Mouse (Mus musculus): ENCODE results near the gene Dgat2l6. TPM values are rescaled to one million over a fixed set of nuclear protein-coding genes. Genes with fewer than 3 reads are reported as not detected.

Gene Dgat2l6
- polyA plus RNA-seq, 1 experiment, result not detected

DNA sequence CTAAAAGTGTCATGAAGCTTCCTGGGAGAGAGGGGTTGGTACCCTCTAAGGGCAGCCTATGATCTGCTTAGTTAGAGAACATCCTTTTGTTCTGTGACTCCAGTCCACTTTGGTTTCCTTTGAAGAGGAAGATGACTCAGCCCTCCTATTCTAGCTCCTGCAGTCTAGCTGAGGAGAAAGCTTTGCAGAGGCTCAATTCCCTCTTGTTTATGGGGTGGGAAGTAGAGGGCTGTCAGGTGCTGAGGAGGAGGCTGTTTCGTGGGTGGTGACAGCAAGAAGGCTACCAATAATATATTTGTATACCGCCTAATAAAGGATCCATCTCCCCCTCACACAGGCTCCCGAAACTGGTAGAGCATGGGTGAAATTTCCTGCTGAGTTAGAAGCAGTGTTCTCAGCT is 8.0 kb upstream of the Dgat2l6 start:
- H3K4me3 ChIP-seq (replicated peaks; ENCODE audit: extremely low read depth, low read depth, low read length), result no peak overlapping the region
- 77% methylated on average over 3 of the region's 3 CpGs for WGBS
- TF ChIP-seq POLR2A (IDR thresholded peaks at IDR 0.05; ENCODE audit: borderline replicate concordance, extremely low read depth, low read depth, low read length) (no peak), CTCF (IDR thresholded peaks at IDR 0.05; ENCODE audit: insufficient read depth, low read length) (no peak)
- H3K4me1 ChIP-seq (ENCODE audit: control insufficient read depth, insufficient read depth, low read length), result no peaks in the 10 kb centered on the region; the same call in 1 of the 2 replicates
- DNase-seq, result no peak

GRCm38 (mm10) chrX:100517626-100518025 is 7.0 kb upstream of the Dgat2l6 start:
- DNase-seq, result no peak
- 82% methylated on average over 6 of the region's 6 CpGs for WGBS
- Histone ChIP-seq H3K4me1 (ENCODE audit: control insufficient read depth, insufficient read depth, low read length) (no peaks in the 10 kb centered on the region; the same call in 1 of the 2 replicates), H3K4me3 (replicated peaks; ENCODE audit: extremely low read depth, low read depth, low read length) (no peak overlapping the region)
- TF ChIP-seq POLR2A (IDR thresholded peaks at IDR 0.05; ENCODE audit: borderline replicate concordance, extremely low read depth, low read depth, low read length), result no peak
- no peak for TF ChIP-seq CTCF (IDR thresholded peaks at IDR 0.05; ENCODE audit: insufficient read depth, low read length)

- H3K4me1 ChIP-seq (ENCODE audit: control insufficient read depth, insufficient read depth, low read length), result no peaks in the 10 kb centered on the region; the same call in 1 of the 2 replicates
- TF ChIP-seq CTCF (IDR thresholded peaks at IDR 0.05; ENCODE audit: insufficient read depth, low read length) (no peak), POLR2A (IDR thresholded peaks at IDR 0.05; ENCODE audit: borderline replicate concordance, extremely low read depth, low read depth, low read length) (no peak)
- no peak overlapping the region for H3K4me3 ChIP-seq (replicated peaks; ENCODE audit: extremely low read depth, low read depth, low read length)
- WGBS, result 78% methylated on average over 2 of the region's 2 CpGs
- DNase-seq, result no peak
Measured at GRCm38 (mm10) chrX:100518532-100518931, 6.1 kb upstream of the Dgat2l6 start.

- Histone ChIP-seq H3K4me3 (replicated peaks; ENCODE audit: extremely low read depth, low read depth, low read length) (no peak overlapping the region), H3K4me1 (ENCODE audit: control insufficient read depth, insufficient read depth, low read length) (no peaks in the 10 kb centered on the region)
- 72% methylated on average over 3 of the region's 3 CpGs for WGBS
- no peak for DNase-seq
- no peak for TF ChIP-seq POLR2A (IDR thresholded peaks at IDR 0.05; ENCODE audit: borderline replicate concordance, extremely low read depth, low read depth, low read length)
- no peak for TF ChIP-seq CTCF (IDR thresholded peaks at IDR 0.05; ENCODE audit: insufficient read depth, low read length)
Measured at GRCm38 (mm10) chrX:100556026-100556425, 31.4 kb downstream of the Dgat2l6 start.

DNA sequence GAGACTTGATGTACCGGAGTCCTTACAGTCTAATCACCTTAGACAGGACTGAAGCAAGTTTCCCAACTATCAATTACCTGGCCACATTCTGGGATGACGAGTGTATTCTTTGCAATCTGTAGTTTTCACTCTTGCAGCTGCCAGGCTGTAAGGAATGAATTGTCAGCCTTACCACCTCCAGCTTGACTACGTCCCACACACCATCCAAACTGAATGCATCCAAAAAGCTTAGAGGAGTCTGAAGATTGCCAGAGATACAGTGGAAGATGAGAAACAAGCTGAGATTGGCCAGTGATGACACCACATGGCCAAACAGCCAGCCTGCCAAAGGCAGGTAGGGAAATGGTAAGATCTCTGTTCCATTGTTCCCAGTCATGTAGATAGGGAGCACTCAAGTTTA is 41.1 kb downstream of the Dgat2l6 start:
- WGBS, result 82% methylated on average over 3 of the region's 3 CpGs
- Histone ChIP-seq H3K4me1 (ENCODE audit: control insufficient read depth, insufficient read depth, low read length) (no peaks in the 10 kb centered on the region), H3K4me3 (replicated peaks; ENCODE audit: extremely low read depth, low read depth, low read length) (no peak overlapping the region)
- DNase-seq, result no peak
- TF ChIP-seq CTCF (IDR thresholded peaks at IDR 0.05; ENCODE audit: insufficient read depth, low read length) (no peak), POLR2A (IDR thresholded peaks at IDR 0.05; ENCODE audit: borderline replicate concordance, extremely low read depth, low read depth, low read length) (no peak)

DNA sequence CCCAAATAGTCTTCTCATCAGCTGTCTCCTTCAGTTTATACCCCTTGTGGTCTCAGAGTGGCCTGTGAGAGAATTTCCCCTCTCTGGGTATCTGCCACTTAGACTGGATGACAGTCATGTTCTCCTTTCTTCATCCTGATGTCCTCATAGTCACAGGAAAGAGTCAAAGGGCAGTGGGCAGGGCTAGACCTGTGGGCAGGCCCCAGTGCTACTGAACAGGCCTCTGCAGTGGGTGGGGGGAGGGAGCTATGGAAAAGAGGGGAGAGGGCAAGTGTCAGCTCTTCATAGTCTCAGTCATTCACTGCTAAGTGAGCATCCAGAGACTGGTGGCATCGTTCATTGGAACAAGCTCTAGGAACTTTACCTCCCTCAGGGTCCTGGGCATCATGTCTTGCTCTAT is 47.3 kb downstream of the Dgat2l6 start, which contains the start of gene Awat1:
Gene Awat1, plus strand, starts transcription at position 301 of the 400 bp plus-strand sequence.
- Histone ChIP-seq H3K4me1 (ENCODE audit: control insufficient read depth, insufficient read depth, low read length) (no peaks in the 10 kb centered on the region), H3K4me3 (replicated peaks; ENCODE audit: extremely low read depth, low read depth, low read length) (no peak within 1 kb of the TSS)
- WGBS, result 86% methylated on average over 1 of the region's 1 CpGs
- no peak for DNase-seq
- TF ChIP-seq POLR2A (IDR thresholded peaks at IDR 0.05; ENCODE audit: borderline replicate concordance, extremely low read depth, low read depth, low read length), result no peak
- no peak for TF ChIP-seq CTCF (IDR thresholded peaks at IDR 0.05; ENCODE audit: insufficient read depth, low read length)

DNA sequence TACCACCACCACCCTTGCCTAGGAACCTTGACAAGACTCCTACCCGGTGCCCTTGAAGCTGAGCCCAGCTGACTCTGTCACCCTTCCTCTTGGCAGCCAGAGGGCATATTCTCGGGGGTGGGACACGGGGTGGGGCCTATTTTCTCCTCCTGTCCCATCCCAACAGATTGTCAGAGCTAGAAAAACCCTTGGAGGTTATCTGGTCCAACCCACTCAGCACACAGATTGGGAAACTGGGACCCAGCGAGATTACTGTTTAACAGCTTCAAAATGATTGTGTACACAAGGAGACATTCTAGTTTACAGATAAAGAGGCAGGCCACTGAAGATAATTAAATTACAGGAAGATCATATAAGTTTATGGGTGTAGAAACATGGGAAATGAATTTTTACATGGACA is 70.2 kb downstream of the Dgat2l6 start, which contains the start of gene P2ry4:
Gene P2ry4, minus strand, starts transcription at position 79 of the 400 bp plus-strand sequence.
- 51% methylated on average over 4 of the region's 4 CpGs for WGBS
- DNase-seq, result no peak

More for the DNA sequence above, 70.2 kb downstream of the Dgat2l6 start, which contains the start of gene P2ry4:
- H3K4me3 ChIP-seq (replicated peaks; ENCODE audit: extremely low read depth, low read depth, low read length), result no peak within 1 kb of the TSS
- no peaks in the 10 kb centered on the region for H3K4me1 ChIP-seq (ENCODE audit: control insufficient read depth, insufficient read depth, low read length)
- no peak for TF ChIP-seq POLR2A (IDR thresholded peaks at IDR 0.05; ENCODE audit: borderline replicate concordance, extremely low read depth, low read depth, low read length)

Other genes with a start within 250 kb of the Dgat2l6 start
- not detected in 2 replicates for gene Otud6a, start 95.8 kb upstream of the Dgat2l6 start, polyA plus RNA-seq (2012; rRNA removed)
- 0.44 and 0.77 TPM in 2 replicates for gene Awat2, start 82.1 kb upstream of the Dgat2l6 start, polyA plus RNA-seq (2012; rRNA removed)
- gene Igbp1, start 30.5 kb upstream of the Dgat2l6 start, polyA plus RNA-seq (2012; rRNA removed), result 11.4 and 15.6 TPM in 2 replicates
- gene Awat1, start 47.4 kb downstream of the Dgat2l6 start, polyA plus RNA-seq (2012; rRNA removed), result not detected in 2 replicates
- gene P2ry4, start 70.0 kb downstream of the Dgat2l6 start, polyA plus RNA-seq (2012; rRNA removed), result 0.03 and 2.2 TPM in 2 replicates
- gene Arr3, start 80.7 kb downstream of the Dgat2l6 start, polyA plus RNA-seq (2012; rRNA removed), result not detected in 2 replicates
- gene Kif4, start 100.9 kb downstream of the Dgat2l6 start, polyA plus RNA-seq (2012; rRNA removed), result 0.25 and 0.56 TPM in 2 replicates
- 15.1 and 22.5 TPM in 2 replicates for gene Pdzd11, start 101.7 kb downstream of the Dgat2l6 start, polyA plus RNA-seq (2012; rRNA removed)
- gene Gdpd2, start 205.0 kb downstream of the Dgat2l6 start, polyA plus RNA-seq (2012; rRNA removed), result 14.2 and 19.5 TPM in 2 replicates
- gene Dlg3, start 242.9 kb downstream of the Dgat2l6 start, polyA plus RNA-seq (2012; rRNA removed), result 9.4 and 13.7 TPM in 2 replicates

Measured in lung, adult 2 months (tissue).